Mouse (Mus musculus): Measurements from ENCODE around the gene Cacna1f.

DNA sequence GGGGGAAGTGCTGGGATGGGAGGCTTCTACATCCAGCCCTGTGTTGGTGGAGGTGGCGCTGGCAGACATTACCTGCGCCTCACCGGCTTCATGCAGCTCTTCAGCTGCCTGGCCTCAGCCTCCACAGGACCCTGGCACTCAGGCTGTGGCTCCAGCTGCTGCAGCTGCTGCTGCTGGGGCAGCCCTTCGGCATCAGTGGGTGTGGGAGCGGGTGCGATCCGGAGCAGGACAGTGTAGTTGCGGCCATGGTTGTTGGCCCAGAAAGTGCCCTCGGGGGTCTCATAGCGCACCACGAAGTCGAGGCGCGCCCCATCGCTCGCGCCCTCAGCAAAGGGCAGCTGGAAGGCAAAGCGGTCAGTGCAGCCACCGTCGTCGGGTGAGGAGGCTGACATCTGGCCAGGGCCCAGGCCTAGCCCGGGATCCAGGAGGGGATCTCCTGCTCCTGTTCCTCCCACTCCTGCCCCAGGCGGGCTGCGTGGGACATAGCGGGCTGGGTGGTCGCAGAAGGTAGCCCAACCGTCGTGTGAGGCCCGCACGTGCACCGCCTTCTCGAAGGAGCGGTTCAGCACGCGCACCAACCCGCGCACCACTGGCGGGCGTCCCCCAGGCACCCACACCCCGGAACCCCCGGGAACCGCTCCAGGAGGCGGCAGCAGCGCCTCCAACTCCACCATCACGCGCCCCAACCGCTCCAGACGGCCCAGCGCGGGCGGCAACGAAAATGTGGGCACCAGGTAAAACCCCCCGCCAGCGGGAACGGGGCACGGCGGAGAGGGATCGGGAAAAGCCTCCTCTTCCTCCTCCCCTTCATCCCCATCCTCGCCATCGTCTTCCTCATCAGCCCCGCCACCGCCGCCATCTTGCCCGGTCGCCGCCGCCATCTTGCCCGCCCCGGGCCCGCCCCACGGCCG is 33.5 kb upstream of the Cacna1f start, which contains the start of gene Foxp3:
- no peak for TF ChIP-seq CTCF (IDR thresholded peaks at IDR 0.05; ENCODE audit: extremely low read depth, insufficient read length, insufficient replicate concordance, low read depth, low read length)
- TF ChIP-seq POLR2A (IDR thresholded peaks at IDR 0.05; ENCODE audit: low read depth, low read length), result no peak

Data from small intestine, adult 2 months (tissue).